Mouse (Mus musculus) ES-E14 (cell line): ENCODE results near the gene Cct4.

Source experiments
- HCFC1 ChIP-seq: IDR thresholded peaks from 2 replicates; pipeline ENCODE4 v1.6.1; 2012; ENCODE audit warnings: low read length, inconsistent platforms, borderline replicate concordance; ENCODE audit not compliant: insufficient read depth
- ZNF384 ChIP-seq: IDR thresholded peaks from 2 replicates; pipeline ENCODE4 v1.6.1; 2012; ENCODE audit warnings: low read depth, low read length, inconsistent platforms

DNA sequence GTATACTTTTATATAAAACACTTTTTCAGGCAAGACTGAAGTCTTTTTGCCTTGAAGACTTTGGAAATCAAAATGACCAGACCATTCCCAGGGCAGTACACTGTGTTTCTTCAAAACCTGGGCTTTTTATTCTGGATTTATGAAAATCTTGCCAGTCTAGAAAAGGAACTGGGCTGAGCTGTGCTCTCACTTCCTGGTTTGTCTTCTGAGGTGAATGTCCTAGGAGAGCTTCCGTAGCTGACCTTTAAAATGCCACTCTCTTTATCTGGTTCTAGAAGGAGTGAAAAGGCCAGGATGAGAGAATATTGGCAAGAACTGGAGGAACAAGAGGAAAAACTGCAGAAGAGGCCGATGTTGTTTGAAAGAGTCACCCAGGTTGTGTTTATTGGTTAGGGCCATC is 32.8 kb downstream of the Cct4 start:
- TF ChIP-seq HCFC1 (no peak), ZNF384 (no peak)
